Mouse (Mus musculus) ES-E14 (cell line): ENCODE data around the gene Slc2a5. TPM values are rescaled to one million over a fixed set of nuclear protein-coding genes. Genes with fewer than 3 reads are reported as not detected.

Source experiments
- DNase-seq: peaks from one replicate; pipeline ENCODE4 v3.0.0-alpha.2; 2013; ENCODE audit warnings: low read depth, low spot score
- H3K27ac ChIP-seq: 2 replicates; pipeline ENCODE4 v1.5.1; 2012; ENCODE audit warnings: low read depth, mild to moderate bottlenecking, low read length, moderate library complexity, mixed read lengths; ENCODE audit not compliant: poor library complexity, insufficient read depth, severe bottlenecking
- H3K36me3 ChIP-seq: 2 replicates; pipeline ENCODE4 v1.6.1; 2012; ENCODE audit warnings: mild to moderate bottlenecking, low read length, moderate library complexity, mixed read lengths; ENCODE audit not compliant: control insufficient read depth, poor library complexity, insufficient read depth, severe bottlenecking
- H3K4me1 ChIP-seq, 2 experiments: fragments of 150-350 bp in 1 of 2; sonication (generic) in 1 of 2; 2 replicates each; pipeline ENCODE4 v1.6.1; 2012; ENCODE audit warnings: low read length in 2 of 2, mild to moderate bottlenecking in 1 of 2, mixed read lengths in 1 of 2; ENCODE audit not compliant: control insufficient read depth in 2 of 2, insufficient read depth in 2 of 2, poor library complexity in 1 of 2
- H3K4me3 ChIP-seq, 2 experiments: fragments of 150-350 bp in 1 of 2; sonication (generic) in 1 of 2; 2 replicates each; pipeline ENCODE4 v1.5.1; 2012; ENCODE audit warnings: low read length in 2 of 2, low read depth in 1 of 2, mild to moderate bottlenecking in 1 of 2, mixed read lengths in 1 of 2; ENCODE audit not compliant: insufficient read depth in 1 of 2, poor library complexity in 1 of 2, severe bottlenecking in 1 of 2
- H3K9ac ChIP-seq: 2 replicates; pipeline ENCODE4 v1.6.1; 2012; ENCODE audit warnings: low read depth, mild to moderate bottlenecking, low read length, mixed read lengths; ENCODE audit not compliant: poor library complexity, insufficient read depth, severe bottlenecking
- H3K9me3 ChIP-seq: fragments of 150-350 bp; sonication (generic); 2 replicates; pipeline ENCODE4 v1.6.1; 2012; ENCODE audit warnings: low read depth, mild to moderate bottlenecking, low read length; ENCODE audit not compliant: control insufficient read depth, insufficient read depth
- CHD2 ChIP-seq: IDR thresholded peaks from 2 replicates; pipeline ENCODE4 v1.6.1; 2014; ENCODE audit warnings: mild to moderate bottlenecking, low read depth, low read length, inconsistent platforms
- HCFC1 ChIP-seq: IDR thresholded peaks from 2 replicates; pipeline ENCODE4 v1.6.1; 2012; ENCODE audit warnings: low read length, inconsistent platforms, borderline replicate concordance; ENCODE audit not compliant: insufficient read depth
- MAFK ChIP-seq: IDR thresholded peaks from 2 replicates; pipeline ENCODE4 v1.6.1; 2014; ENCODE audit warnings: mild to moderate bottlenecking, low read depth, low read length, inconsistent platforms; ENCODE audit not compliant: insufficient read depth
- ZC3H11A ChIP-seq: IDR thresholded peaks from 2 replicates; pipeline ENCODE4 v1.6.1; 2012; ENCODE audit warnings: low read depth, mild to moderate bottlenecking, inconsistent platforms, low read length, borderline replicate concordance
- ZNF384 ChIP-seq: IDR thresholded peaks from 2 replicates; pipeline ENCODE4 v1.6.1; 2012; ENCODE audit warnings: low read depth, low read length, inconsistent platforms
- in situ Hi-C, 2 experiments: fragments of 600-800 bp; cut with MboI; formaldehyde crosslinking; loops; one replicate each; pipeline ENCODE4 v1.15.1; 2025; ENCODE audit warnings: low sequenced_read_pairs in 2 of 2, inconsistent platforms in 1 of 2; ENCODE audit not compliant: unreplicated experiment in 2 of 2
- total RNA-seq: library from RNA; depleted of rRNA; stranded (reverse); fragments of 300-350 nt; gene quantifications from 2 replicates; pipeline ENCODE4 v1.2.3, GENCODE M21; 2012

Gene Slc2a5
- total RNA-seq, 1 experiment: 3.2 TPM

DNA sequence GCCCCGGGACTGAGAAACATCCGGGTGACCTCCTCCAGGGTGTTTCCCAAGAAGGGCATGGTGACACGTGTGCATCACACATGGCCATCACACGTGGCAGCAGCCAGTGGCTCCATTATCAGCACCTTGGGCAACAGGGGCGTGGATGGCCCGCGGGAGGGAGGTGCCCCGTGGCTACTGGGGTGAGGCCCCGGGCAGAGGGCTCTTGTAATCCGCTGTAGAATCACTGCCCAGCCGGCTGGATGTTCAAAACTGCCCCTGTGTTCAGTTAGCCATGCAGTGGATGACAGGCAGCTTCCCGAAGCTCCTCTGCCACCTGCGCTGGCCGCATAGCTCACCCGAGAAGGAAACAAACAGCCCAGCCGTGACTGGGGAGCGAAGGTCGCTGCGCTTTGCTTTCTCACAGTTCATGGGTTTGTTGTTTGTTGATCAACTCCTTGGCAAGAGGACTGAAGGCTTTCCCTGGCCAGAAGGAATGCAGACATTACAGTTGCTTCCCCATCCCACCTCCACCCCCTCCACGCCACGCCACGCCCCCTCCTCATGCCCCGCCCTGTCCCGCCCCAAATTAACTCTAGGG lies 13.7 kb downstream of the Slc2a5 start:
- H3K4me3 ChIP-seq: peak overlapping the region; percentile 21 to 33; a peak in 3 of 4 replicates
- in situ Hi-C loops: no loop called here

DNA sequence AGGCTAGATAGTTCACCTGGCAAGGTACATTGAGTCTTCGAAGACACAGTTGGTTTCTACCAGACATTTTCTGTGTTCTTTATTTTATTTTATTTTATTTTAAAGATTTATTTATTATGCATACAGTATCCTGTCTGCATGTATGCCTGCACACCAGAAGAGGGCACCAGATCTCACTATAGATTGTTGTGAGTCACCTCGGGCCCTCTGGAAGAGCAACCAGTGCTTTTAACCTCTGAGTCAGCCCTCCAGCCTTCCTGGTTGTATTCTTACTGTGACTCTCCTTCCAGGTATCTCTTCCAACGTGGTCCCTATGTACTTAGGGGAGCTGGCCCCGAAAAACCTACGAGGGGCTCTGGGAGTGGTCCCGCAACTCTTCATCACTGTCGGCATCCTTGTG lies 16.2 kb downstream of the Slc2a5 start:
- Histone ChIP-seq H3K4me1 (peaks cover 9 to 33% of the 10 kb centered on the region in 2 experiments), H3K36me3 (no peaks in the 10 kb centered on the region), H3K9ac (no peak overlapping the region), H3K27ac (no peak overlapping the region), H3K4me3 (no peak overlapping the region), H3K9me3 (no peaks in the 10 kb centered on the region)
- in situ Hi-C loops: no loop called here
- no peak for DNase-seq
- TF ChIP-seq MAFK (no peak), HCFC1 (no peak), ZNF384 (no peak)

More for the DNA sequence above, 13.7 kb downstream of the Slc2a5 start:
- no peaks in the 10 kb centered on the region for H3K9me3 ChIP-seq
- H3K9ac ChIP-seq: peak overlapping the region; percentile 42; the same call in 1 of the 2 replicates
- H3K36me3 ChIP-seq: no peaks in the 10 kb centered on the region
- H3K27ac ChIP-seq: no peak overlapping the region
- no peak for DNase-seq
- no peak for TF ChIP-seq ZC3H11A
- TF ChIP-seq ZNF384: no peak
- no peak for TF ChIP-seq CHD2
- no peak for TF ChIP-seq HCFC1
- TF ChIP-seq MAFK: no peak
- H3K4me1 ChIP-seq: peaks cover 7 to 27% of the 10 kb centered on the region in 2 experiments

DNA sequence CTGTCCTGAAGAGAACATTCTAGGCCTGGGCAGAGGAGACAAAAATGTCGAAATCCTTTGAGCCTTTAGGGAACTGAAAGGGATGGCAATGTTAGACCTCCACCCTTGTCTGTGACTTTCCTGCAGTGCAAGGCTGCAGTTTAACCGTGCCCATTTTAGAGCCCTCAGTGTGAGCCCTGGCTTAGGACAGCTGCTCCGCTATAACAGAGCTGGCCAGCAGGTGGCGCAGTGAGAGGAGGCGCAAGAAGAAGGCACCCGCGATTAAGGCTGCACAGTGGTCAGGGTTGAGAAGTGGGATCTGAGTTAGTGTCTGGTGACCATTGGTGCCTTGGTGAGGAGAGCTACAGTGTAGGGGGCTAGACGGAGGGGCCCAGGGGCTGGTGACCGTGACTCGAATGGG lies 17.6 kb downstream of the Slc2a5 start:
- Histone ChIP-seq H3K4me1 (peaks cover 4 to 23% of the 10 kb centered on the region in 2 experiments), H3K4me3 (no peak overlapping the region; a peak in 1 of 4 replicates), H3K27ac (no peak overlapping the region), H3K9ac (no peak overlapping the region; the same call in 1 of the 2 replicates), H3K9me3 (no peaks in the 10 kb centered on the region), H3K36me3 (no peaks in the 10 kb centered on the region)
- in situ Hi-C loops: no loop called here
- peak; percentile 73 for DNase-seq
- TF ChIP-seq CHD2 (no peak), ZC3H11A (no peak), ZNF384 (no peak), MAFK (no peak), HCFC1 (no peak)

DNA sequence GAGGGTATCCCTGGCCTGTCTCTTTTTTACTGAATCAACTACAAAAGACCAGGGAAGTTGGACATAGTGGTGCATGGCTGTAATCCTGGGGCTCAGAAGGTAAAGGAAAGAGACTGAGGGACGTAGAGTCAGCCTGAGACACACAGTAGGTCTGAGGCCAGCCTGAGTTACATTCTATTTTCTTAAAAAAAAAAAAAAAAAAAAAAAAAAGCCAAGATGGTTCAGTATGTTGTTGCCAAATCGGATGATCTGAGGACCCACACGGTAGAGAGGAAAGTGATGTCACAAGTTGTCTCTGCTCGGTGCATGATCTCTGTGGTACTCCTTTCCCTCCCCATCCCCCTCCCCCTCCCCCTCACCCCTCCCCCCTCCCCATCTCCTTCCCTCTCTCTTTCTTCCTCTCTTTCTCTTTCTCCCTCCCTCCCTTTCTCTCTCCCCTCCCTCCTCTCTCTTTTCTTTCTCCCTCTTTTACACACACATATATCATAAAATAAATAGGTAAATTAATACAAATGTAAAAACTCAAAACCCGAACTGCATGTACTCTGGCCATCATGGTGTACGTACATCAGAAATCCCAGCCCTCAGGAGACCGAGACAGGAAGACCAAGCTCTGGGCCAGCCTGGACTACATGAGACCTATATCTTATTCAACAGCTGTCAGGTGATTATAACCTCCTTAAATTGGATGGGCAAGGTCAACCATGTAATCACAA lies 18.4 kb downstream of the Slc2a5 start:
- Histone ChIP-seq H3K4me1 (peaks cover 4 to 17% of the 10 kb centered on the region in 2 experiments), H3K36me3 (no peaks in the 10 kb centered on the region), H3K4me3 (peak overlapping the region in 1 of 2 experiments; percentile 21; a peak in 1 of 4 replicates), H3K9ac (peak overlapping the region; percentile 10; the same call in 1 of the 2 replicates), H3K9me3 (no peaks in the 10 kb centered on the region), H3K27ac (no peak overlapping the region)
- TF ChIP-seq ZNF384 (no peak), ZC3H11A (no peak), MAFK (no peak), HCFC1 (no peak), CHD2 (no peak)
- in situ Hi-C loops: no loop called here
- no peak for DNase-seq
